Mouse (Mus musculus): Measurements from ENCODE around the gene Hnrnpdl.

Hnrnpdl gene

GRCm38 (mm10) chr5:100039602-100040142, at the start of gene Hnrnpdl, which contains the start of gene Enoph1:
Hnrnpdl (minus strand) TSS chr5:100039664.
Enoph1 (plus strand) TSS chr5:100039985.
- DNase-seq, result peak; percentile 95

DNA sequence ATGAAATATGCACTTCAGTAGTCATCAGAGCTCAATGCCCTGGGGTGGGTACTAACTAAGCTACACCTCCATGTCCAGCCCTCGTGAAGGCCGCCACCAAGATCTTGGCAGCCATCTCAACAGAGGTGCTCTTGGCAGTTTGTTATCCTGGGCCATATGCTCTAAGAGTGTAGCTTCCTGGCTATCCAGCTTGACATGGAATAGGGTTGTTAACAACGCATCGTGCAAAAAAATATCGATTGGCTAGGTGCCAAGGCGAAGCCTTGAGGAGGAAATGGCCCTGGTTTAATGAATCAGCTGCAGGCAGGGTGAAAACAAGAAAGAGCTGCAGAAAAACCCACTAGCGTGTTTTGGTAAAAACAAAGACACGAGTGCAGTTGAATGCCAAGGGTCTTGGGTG, 45.6 kb upstream of the Hnrnpdl start:
- peak; percentile 45 for DNase-seq

GRCm38 (mm10) chr5:100083953-100084562, 44.6 kb upstream of the Hnrnpdl start:
- no peak for DNase-seq

DNA sequence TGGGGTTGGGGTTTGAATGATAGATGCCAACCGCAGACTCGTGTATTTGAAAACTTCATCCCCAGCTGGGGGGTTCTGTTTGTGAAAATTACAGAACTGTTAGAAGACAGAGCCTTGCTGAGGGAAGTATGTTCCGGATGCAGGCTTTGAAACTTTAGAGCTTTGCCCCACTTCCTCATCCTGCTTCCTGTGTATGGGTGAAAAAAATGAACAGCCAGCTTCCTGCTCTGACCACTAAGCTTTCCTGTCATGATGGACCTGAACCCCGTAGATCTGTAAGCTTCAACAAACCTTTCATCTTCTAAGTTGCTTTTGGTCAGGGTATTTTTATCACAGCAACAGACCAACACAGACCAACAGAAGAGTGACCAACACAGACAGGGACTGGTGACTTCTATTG, 42.5 kb upstream of the Hnrnpdl start:
- DNase-seq, result no peak

- DNase-seq, result no peak
These were observed 40.4 kb upstream of the Hnrnpdl start for GRCm38 (mm10) chr5:100079931-100080275.

GRCm38 (mm10) chr5:100079040-100079930, 39.8 kb upstream of the Hnrnpdl start:
- DNase-seq, result peak; percentile 31

GRCm38 (mm10) chr5:100074571-100074970, 35.1 kb upstream of the Hnrnpdl start:
- DNase-seq, result peak; percentile 24

GRCm38 (mm10) chr5:100072557-100072956, 33.1 kb upstream of the Hnrnpdl start:
- no peak for DNase-seq

DNA sequence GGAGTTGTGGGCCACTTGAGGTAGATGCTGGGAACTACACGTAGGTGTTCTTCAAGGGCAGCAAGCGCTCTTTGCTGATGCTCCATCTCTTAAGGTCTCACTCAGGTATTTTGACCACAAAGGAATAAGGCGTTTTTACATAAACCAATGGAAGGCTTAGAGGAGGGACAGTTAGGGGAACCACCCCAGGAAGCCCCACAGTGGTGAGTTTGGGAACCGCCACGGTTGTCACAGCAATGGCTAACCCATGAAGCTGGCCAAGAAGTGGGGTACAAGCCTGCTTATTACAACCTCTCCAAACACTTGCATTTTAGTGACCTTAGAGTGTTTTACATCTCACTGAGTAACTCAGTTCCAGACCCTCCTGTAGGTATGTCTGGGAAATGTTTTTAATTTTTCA, 32.1 kb upstream of the Hnrnpdl start:
- peak; percentile 34 for DNase-seq

DNA sequence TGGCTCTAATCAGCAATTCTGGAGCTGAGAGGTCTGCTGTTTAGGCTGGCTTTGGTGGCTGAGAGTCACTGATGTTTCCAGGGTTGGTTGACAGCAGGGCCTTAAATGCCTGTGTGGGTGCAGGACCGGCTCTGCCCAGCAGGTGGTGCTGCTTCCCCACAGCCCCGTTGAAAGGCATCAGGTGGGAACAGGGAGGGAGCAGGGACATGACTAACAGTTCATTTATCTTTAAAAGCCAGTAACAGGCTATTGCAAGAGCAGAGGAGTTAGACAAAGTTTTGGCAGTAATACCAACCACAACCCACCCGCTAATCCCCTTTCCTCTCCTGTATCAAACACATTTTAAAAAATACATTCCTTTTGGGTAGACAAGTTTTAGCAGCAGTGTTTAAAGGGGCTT, 30.8 kb upstream of the Hnrnpdl start:
- peak; percentile 89 for DNase-seq

DNA sequence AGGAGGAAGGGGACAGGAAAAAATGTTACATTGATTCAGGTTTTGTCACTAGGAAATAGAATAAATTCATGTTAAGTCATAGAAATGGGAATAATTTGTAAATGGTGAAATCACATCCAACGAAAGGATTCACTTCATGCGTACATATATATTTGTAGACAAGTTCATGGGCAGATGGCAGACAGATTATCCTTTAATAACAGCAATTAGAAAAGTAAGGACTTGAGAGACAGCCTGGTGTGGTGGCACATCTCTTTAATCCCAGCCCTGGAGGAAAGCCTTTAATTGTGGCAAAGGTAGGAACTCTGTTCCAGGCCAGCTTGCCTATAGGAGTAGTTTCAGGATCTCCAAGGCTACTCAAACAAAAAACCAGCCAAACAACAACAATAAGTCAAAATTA, 30.1 kb upstream of the Hnrnpdl start:
- DNase-seq, result no peak

DNA sequence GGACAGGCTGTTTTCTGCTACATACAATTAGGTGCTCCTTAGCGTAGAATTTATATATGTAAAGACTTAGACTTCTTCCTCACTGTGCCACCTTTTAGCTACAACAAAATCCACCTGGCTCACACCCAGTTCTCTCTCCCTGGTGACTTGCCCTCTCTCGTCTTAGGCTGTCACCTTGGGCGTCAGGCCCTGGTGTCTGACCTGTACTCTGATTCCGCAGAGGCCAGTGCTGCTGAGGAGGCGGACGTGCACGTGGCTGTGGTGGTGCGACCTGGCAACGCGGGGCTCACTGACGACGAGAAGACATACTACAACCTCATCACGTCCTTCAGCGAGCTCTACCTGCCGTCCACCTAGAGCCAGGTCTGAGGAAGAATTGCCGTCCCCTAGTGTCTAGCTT, 28.1 kb upstream of the Hnrnpdl start:
- DNase-seq, result no peak

GRCm38 (mm10) chr5:100060876-100061275, 21.4 kb upstream of the Hnrnpdl start:
- no peak for DNase-seq

DNA sequence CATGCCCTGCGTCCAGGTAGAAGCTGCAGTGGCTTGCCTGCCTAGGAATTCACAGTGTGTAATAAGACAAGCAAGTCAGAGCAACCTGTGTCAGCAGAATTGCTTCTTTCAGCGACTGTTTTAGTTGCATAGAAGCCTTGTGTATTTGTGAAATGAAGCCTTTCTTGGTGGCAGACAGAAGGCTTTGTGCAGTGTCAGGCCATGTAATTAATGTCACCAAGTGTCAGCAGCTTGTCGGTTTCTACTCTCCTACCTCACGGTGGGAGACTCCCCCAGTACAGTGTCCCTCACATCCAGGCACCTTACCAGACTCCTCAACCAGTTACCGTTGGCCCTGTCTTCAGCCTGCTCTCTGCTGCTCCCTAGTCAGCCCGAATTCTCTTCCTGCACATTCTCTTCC, 19.9 kb upstream of the Hnrnpdl start:
- no peak for DNase-seq

DNA sequence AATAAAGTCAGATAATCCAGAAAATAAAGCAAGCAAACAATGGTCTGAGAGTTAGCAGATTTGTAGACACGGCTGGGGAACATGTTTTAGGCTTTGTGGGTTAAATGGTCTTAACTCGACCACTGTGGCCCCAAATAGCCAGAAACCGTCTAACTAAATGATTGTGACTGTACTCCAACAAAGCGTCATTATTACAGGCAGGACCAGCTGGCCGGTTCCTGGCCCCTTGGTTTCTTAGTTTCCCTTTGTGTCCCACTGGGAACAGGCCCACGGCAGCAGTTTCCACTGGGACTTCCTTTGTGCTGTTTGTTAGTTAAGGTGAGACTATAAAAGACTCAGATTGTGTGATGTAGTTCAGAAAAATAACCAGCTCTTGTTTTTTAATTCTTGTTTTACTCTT, 19.3 kb upstream of the Hnrnpdl start:
- DNase-seq, result no peak

DNA sequence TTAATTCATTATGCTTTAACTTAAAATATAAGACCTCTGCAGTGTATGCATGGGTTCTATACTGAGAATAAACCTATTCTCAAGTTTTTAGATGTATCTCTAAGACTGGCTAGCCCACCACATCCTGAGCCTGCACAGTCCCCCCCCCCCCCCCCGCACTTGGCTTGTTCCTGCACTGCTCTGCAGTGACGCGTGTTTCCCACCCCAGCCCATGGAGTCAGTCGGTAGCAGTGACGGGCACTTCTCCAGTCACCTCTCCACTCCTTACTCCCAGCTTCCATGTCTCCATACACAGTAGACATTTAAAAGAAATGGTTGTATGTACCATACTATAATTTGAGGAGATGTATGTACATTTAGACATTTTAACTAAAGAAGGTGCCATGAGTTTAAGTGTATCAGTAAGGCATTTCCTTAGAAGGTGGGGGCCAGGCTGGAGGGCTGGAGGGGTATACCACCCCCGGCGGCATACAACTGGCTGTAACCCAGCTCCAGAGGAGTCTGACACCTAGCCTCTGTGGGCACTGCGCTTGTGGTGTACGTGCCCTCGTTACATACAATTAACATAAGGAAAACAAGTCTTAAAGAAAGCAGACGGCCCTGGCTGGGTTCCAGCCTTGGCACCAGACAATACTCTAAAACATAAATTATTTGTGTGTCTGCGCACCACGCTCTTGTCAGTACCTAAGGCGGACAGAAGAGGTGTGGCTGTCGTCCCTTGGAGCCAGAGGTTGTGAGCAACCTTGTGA, 18.2 kb upstream of the Hnrnpdl start:
- DNase-seq, result no peak

DNA sequence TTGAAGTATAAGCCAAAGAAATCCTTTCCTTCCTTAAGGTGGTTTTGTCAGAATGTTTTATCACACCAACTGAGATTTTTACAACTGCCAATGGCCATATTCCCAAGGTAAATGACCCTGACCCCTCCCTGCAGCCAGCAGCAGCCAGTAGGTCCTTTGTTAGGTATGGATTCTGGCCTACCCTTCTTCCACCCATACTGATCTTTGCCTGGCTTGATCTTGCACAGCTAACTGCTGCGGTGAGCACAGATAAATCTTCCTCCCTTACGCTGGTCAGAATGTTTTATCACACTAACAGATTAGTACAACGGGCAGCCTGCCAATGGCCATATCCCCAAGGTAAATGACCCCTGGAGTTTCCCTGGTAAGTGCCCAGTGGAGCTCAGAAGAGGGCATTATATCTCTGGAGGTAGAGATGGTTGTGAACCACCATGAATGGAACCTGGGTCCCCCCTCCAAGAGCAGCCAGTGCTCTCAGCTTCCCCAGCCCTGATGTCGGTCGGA, 16.5 kb upstream of the Hnrnpdl start:
- no peak for DNase-seq

DNA sequence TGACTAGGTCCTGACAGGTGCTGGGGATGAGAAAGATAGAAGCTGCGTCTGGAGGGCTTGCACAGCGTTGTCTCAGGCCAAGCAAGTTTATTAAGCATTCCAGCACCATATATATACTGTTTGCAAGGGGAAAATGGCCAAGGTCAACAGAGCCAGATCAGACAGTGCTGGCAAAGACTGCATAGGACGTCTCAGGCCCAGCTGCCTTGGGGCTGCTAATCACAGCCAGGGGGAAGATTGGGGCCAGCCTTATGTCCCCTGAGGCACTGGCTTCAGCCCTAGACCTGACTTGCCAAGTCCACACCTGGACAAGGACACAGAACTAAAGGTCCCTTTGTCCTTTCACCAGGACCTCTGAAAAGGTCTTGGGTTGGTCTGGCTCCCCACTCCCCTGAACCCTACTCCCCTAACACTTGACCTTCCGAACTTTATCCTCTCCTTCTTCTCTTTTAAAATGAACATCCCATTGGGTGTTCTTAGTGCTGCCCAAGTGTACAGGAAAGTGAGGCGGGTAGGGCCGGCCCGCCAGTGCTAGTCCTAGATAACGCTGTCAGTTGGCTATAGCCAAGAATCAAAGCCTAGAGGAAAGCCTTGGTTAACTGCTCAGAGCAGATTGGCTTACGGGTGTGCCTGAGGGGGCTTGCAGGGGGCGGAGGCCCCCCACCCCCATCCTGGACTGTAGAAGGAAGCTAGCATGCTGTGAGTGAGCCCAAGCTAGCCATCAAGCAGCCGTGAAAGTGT, 15.5 kb upstream of the Hnrnpdl start:
- DNase-seq, result no peak

- DNase-seq, result no peak
These were observed 13.3 kb upstream of the Hnrnpdl start for GRCm38 (mm10) chr5:100052728-100053127.

- no peak for DNase-seq
These were observed 10.4 kb upstream of the Hnrnpdl start for GRCm38 (mm10) chr5:100049904-100050303.

GRCm38 (mm10) chr5:100047871-100048270, 8.4 kb upstream of the Hnrnpdl start:
- DNase-seq, result peak; percentile 58

GRCm38 (mm10) chr5:100047143-100047640, 7.7 kb upstream of the Hnrnpdl start:
- DNase-seq, result no peak
